Mouse (Mus musculus) testis, postnatal 10 days (tissue): Measurements from ENCODE around the gene Kcns1.

ENCODE experiments used
- DNase-seq: peaks from one replicate; pipeline ENCODE4 v3.0.0; 2021; ENCODE audit warnings: low spot score

Kcns1 gene

DNA sequence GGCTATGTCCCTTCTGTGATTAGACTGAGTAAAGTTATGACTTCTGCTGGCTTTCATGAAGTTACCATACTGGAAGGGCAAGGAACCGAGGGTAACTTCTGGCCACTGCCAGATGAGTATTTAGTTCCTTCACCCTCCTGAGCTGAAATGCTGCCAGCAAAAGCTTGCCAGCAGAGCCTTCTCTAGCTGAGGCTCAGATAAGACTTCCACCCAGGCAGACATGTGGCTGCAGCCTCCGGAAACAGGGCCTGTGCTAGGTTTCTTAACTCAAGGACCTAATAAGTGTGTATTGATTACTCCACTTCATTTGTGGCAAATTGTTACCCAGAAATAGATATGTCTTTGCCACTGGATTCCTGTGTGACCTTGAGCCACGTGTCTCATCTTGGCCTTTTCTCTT is 2.5 kb upstream of the Kcns1 start:
- DNase-seq, result no peak

DNA sequence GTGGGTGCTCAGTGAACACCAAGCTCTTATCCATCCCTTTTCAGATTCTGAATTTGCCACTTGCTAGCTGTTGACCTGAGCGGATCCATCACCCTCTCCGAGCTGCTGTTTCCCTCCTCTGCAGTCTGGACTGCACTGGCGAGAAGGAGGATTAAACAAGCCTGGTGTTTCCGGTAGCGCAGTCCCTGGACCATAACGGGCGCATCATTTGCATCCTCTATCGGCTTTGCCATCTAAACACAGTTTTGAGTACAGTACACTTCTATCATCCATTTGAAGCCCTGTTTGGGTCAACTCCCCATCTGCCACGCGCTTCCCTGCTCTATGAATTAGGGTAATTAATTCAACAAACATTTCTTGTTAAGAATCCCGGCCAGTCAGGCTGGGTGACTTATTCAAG is 587 bp downstream of the Kcns1 start:
- no peak for DNase-seq

DNA sequence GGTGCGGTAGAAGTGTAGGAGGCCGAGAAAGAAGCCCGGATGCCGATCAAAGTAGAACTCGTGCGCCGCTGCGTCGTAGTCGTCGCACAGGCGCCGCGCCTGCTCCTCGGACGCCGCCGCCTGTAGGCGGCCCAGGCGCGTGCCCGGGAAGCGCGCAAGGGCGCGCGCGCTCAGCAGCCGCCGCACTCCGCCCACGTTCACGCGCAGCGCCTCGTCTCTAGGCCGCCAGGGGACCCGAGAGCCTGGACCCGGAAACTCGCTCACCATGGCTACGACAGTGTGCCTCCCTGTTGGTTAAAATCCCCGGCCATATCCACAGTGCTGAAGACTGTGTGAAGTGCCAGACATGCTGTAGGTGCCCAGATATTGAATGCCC is 2.4 kb downstream of the Kcns1 start:
- peak; percentile 50 for DNase-seq

DNA sequence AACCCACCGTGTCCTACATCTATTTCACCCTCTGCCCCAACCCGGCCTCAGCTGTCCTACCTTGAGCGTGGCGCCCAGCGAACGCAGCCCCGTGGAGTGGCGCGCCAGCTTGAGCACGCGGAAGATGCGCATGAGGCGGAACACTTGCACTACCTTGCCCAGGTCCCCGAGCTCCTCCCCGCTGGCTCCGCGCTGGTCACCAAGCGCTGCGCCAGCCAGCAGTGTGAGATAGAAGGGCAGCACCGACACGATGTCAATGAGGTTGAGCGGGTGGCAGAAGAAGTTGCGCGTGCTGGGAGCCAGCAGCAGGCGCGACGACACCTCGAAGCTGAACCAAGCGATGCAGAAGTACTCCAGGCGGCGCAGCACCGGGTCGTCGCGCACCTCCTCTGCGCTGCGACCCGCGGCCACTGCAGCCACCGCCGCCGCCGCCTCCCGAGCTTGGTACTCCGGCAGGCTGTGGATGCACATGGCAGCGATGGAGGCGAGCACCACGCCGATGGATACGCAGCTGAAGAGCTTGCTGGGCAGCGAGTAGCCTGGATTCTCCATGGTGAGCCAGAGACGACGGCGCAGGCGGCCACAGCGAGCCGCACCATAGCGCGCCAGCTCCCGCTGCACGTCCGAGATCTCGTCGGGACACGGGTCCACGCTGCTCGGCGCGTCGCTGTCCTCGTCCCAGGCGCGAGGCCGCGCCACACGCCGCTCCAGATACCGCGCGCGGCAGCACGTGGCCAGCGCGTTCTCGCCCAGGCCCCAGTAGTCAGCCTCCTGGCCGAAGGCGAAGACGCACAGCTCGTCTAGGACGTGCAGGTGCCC is 3.0 kb downstream of the Kcns1 start:
- peak; percentile 46 for DNase-seq

DNA sequence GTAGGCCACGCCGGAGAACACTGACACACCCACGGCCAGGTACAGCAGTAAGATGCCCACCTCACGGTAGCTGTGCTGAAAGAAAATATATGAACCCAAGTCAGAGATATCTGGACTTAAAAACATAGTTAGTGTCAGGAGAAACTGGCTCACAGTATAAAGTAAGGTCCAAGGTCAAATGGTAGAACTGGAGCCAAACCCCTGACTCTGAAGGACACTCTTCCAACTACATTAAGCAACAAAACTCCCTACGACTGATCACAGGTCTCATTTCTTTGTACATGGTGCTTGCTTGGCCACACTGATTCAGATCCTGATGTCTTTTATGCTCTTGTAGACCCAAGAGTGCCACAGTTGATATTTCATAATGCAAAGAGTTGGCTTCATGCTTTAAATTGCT is 6.0 kb downstream of the Kcns1 start:
- no peak for DNase-seq

DNA sequence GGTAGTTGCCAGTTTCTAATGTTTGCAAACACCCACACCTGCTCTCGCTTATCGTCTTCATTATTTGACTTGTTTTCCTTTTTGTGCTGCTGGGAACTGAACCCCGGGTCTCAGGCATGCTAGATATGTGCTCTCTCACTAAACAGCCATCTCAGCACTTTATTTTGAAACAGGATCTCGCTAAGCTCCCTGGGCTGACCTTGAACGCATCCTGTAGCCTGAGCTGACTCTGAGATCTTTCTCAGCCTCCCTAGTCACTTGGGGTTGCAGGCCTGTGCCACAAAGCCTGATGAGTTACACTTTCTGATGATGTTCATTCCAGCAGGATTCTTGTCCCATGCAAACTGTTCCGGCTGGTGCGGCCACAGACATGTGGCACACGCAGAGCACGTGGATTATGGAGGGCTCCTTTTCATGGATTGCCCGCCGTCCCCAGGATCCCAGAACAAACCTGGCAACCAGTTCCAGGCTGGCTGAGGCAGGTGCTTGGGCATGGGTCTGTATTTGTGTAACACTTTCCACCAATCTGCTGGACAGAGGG is 9.3 kb downstream of the Kcns1 start:
- no peak for DNase-seq

DNA sequence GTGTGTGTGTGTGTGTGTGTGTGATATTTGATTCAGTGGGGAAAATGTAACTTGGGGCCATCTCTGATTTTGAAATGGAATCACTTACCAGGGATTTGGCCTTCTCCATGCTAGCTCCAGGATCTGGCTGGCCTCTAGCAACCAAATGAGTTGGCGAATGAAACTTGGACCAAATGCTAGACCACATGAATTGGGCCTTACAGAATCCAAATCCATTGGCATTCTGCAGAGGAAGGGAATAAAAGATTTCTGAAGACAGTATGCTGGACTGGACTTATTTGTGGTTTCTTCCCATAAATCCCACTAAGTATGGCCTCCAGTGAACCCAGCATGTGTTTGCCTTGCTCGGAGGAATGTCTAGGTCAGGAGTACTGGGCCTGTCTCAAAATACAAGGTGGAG is 12.1 kb downstream of the Kcns1 start:
- DNase-seq, result no peak

DNA sequence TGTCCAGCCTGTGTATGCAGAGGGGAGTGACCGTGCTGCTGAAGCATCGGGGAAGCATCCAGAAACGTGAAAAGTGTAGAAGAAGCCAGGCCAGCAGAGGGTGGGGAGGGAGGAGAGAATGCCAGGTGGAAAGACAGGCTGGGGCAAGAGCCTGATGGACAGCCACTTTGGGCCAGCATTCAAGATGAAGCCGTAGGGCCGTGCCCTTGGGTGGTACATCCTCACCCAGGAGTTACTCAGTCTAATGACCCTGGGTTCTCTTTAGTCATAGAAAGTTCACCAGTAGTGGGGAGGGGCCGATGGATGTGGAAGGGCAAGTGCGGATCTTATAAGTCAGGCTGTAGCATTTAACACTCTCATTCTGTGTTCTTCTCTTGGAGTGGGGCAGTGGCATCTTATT is 14.8 kb downstream of the Kcns1 start:
- DNase-seq, result no peak

DNA sequence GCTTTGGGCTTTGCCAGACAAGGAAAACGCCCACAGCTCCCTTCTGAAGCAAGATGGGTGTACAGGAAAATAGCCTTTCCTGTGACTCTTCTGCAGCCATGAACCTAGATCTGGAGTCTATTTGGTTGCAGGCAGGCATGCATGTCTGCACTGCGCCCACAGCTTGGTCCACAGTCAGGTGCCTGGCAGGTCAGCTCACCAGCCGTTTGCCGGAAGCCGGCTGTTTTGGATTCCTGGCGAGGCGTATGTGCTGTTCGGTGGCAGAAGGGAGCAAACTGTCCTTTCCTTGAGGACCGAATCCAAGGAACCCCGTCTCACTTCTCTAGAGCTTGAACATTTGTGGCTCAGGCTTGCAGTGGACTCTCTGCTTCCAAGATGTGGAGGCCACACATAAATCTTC is 16.9 kb downstream of the Kcns1 start:
- no peak for DNase-seq

DNA sequence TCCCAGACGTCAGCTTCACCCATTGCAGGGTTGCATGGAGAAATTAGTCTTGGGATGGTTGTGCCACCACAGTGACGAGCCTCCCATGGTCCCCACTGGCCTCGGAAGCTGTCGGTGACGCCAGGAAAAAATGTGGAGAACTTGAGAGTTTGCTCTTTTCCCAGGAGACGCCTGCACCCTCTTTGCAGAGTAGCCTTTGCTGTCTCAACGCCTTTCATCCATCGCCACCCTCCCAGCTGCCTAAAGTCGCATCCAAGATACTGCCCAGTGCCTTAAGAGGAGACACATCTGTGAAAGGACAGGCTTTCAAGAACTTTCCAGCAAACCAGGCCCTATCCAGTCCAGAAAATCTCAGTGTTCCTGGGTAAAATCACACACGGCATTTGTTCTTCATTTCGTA is 18.6 kb downstream of the Kcns1 start:
- no peak for DNase-seq

DNA sequence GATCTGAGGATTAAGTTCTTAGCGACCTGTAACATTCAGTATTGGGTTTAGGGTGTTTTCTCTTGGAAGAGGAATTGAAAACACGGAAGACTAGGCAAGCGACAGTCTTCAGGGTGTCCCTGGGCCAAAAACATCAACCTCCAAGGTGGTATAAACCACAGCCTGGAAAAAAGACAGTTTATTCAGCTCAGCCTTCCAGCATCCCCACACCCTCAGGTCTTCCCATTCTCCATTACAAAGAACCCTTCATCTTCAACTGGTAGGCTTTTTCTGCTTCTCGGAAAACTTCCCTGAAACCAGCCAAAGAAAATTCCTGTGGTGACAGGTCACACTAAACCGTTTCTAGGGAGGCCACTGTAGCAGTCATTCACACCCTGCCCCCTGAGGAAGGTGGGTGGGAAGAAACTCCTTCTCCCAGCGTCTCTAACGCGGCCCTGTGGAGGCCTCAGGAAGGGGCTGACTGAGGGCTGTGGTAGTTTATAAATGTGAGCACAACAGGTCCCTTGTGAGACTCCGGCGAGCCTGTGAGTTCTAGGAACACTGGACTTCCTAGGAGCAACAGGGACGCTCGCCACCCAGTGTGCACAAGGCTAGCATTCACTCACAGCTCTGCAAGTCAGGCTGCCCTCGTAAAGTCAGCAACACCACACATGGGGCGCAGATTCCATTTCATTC is 20.7 kb downstream of the Kcns1 start:
- DNase-seq, result no peak

DNA sequence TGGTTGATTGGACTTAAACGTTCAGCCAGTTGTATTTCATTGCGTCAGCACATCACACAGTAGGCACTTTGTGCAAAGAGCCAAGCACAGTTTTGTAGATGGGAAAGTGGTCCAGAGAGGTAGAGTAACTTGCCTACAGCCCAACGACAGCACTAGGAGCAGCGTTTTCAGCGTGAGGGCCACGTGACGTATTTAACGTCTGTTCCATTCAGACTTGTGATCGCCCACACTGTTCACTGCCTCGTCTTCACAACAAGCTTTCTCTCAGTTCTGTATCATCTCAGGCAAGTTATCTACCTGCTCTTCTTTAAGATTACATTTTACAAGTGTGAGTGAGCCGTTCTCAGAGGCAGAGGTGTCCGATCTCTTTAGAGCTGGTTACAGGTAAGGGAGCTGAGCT is 24.4 kb downstream of the Kcns1 start:
- no peak for DNase-seq

DNA sequence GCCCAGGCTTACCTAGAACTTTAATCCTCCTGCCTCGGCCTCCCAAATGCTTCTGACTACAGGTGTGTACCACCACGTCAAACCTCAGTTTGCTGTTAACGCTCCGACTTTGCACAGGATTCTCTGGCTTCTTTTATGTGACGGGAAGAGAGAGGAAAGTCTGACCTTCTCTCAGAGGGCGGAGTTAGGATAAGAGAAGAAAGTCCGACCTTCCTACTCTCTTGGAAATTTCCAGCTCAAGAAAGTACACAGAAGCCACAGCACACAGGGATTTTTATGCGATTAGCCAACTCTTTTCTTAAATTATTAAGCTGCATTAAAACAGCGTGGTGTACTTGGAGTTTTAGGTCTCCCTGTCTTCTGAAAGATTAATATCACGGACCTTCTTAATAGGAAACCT is 26.4 kb downstream of the Kcns1 start:
- DNase-seq, result no peak

DNA sequence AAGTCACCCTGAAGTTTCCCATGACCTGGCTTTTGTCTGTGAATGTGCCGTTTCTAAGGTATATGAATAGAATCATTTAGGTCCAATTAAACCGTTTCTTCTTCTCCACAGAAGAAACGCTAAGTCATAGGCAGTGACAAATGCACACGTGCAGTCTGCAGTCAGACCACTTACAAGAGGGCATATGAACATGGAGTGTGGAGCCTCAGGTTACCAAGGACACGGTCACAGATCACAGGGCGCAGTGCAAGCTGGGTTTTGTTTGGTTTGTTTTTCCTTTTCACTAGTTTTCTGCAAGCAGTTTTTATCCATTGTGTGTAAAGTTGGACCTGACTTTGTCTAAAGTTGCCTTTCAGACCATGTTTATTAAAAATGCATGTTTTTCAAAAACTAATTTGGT is 26.9 kb downstream of the Kcns1 start:
- no peak for DNase-seq

DNA sequence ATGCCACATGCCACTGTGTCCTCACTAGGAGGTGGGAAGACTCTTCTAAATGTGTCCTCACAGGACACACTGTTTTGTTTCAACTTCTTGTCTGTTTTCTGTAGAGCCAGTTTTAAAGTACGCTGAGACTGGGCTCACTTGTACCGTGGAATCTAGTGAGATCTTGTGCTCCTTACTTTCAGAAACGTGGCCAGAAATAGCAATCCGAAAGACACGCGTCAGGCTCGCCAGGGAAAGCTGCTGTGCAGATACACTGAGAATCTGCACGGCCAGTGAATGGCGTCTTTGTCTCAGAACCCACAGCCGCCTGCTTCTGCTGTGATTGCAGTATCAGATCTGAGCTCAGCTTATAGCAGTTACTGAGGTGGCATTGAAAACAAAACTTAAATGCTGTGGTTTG is 28.9 kb downstream of the Kcns1 start:
- no peak for DNase-seq

DNA sequence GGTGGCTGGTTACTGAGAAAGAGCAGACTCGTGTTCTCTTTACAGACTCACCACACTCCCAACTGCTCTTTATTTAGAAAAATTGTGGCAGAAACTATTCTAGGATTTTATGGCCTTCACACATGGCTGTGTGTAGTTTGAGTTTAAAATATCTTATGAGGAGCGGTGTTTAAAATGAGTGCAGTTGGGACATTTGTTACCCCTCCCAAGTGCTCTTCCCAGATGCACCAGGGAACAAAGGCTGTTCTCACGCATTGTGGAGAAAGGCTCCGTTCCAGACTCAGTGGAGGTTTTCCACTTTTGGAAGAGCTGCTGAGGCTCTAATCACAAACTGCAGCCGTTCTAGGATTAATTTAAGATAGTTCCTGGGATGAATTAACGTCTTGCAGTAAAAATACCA is 33.2 kb downstream of the Kcns1 start:
- DNase-seq, result no peak

DNA sequence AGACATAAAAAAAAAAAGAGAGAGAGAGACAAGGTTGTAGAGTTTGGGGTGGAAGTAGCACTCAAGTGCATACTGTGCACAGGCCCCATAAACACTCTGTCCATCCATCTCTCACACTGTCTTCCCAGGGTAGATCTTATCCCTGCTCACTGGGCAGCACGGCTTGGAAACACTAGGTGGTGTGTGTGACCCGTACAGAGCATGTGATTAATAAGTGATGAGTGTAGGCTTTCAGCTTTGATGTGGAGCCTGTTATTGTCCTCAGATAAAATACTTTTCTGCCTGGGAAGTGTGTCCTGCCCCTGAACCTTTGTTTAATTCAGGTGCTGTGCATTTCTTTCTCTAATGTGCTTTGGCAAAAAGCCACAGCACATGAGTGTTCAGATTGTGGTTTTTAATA is 34.5 kb downstream of the Kcns1 start:
- no peak for DNase-seq

DNA sequence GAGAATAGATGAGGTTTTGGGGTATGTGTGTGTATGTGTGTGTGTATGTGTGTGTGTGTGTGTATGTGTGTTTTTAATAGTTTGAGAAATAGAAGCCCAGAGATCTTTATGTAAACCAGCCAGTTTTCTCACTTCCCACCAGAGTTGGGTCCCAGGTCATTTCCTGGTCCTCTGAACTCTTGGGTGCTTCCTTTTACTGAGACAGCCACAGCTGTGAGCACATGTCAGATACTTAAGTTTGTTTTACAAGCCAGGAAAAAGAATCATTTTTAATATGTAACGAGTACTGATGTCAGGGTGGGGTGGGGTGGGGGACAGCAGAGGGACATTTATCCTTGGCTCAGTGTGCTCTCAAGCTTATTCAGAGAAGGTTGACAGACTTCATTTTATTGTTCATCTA is 35.5 kb downstream of the Kcns1 start:
- DNase-seq, result no peak

DNA sequence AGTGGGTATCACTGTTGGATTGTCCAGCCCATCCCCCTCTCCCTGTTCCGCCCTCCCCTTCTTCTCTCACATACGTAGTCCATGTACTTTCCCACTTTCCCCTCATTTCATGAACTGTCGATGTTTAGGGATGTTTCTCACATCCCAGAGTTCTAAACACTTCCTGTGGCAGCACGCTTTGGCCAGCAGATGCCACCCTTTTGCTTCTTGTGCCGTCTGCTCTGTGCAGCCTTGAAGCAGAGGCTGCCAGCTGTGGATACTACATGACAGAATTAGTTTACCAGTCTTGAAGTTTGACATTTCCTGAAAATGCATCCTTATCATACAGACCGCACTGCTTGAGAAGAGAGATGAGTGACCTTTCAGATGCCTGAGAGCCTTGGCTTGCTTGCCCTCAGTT is 36.4 kb downstream of the Kcns1 start:
- no peak for DNase-seq

DNA sequence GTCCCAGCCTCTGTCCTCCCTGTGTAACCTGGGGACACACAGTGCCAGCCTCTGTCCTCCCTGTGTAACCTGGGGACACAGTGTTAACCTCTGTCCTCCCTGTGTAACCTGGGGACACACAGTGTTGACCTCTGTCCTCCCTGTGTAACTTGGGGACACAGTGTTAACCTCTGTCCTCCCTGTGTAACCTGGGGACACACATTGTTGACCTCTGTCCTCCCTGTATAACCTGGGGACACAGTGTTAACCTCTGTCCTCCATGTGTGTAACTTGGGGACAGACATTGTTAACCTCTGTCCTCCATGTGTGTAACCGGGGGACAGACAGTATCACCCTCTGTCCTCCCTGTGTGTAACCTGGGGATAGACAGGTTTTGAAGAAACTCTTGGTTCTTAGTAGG is 39.3 kb downstream of the Kcns1 start:
- DNase-seq, result no peak

DNA sequence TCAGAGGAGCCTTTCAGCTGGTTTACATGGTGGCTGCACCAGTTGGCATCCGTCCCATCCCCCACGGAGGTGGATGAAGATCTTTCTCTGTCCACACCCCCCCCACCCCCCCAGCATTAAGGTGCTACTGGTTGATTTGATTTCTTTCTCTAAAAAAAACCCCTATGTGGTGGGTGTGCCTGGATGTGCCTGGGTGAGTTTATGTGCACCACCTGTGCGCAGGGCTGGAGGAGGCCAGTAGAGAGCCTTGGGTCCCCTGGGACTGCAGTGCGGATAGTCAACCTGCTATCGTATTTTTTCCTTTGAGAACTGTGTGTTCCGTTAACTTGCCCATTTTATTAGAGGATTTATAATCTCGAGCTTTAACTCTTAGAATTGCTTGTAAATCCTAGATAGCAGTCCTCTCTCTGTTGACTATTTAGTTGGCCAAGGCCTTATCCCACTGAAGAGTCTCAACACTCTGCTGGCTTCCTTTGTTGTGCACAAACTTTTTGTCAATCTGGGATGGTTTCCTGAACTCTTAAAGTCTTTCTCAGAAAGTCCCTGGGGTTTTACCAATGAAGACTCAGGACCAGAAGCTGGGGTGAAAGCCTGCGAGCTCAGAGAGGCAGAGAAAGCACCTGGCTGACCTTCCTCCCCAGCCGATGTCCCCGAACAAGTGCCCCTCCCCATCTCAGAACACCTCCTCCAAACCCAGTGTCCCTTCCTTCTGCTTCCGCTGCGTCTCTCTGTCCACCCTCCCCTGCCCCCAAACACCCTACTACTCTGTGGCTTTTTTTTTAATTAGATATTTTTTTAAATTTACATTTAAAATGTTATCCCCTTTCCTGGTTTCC is 42.1 kb downstream of the Kcns1 start:
- DNase-seq, result no peak

DNA sequence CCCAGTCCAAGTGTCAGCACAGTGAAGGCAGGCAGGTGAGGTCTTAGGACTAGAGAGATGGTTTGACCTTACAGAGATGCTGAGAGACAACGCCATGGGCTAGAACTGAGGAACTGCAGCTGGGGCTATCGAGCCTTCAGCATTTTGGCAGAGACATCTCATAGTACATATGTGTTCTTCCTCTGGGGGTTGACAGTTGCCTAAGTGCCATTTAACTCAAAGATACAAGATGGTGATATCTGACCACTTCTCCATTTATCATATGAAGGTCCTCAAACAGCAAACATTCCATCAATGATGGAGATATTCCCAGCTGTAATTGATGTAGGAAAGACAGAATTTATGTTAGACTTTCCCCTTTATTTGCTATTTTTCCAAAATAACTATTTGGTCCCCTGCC is 43.6 kb downstream of the Kcns1 start:
- no peak for DNase-seq

DNA sequence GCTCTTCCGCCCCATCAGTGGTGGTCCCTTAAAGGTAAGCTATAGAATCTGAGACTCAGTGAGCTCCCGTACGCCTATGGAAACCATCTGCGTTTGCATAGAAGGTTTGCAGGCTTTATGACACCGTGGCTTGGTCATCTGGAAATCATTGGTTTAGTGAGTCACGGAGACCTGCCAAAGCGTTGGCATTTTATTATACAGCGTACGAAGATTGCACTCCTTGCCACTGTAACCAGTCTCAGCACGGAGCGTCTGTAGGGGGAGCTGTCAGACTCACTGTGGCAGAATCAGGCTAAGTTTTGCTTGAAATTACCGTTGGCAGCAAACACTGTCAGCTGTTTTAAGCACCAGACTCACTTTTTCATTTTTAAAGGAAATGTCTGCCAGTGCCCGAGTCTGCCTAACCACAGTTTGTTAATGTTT is 44.4 kb downstream of the Kcns1 start:
- no peak for DNase-seq
